Mouse (Mus musculus) testis, postnatal 10 days (tissue): Measurements from ENCODE around the gene Arhgap31.

ENCODE experiments used
- DNase-seq: peaks from one replicate; pipeline ENCODE4 v3.0.0; 2021; ENCODE audit warnings: low spot score

Gene Arhgap31

DNA sequence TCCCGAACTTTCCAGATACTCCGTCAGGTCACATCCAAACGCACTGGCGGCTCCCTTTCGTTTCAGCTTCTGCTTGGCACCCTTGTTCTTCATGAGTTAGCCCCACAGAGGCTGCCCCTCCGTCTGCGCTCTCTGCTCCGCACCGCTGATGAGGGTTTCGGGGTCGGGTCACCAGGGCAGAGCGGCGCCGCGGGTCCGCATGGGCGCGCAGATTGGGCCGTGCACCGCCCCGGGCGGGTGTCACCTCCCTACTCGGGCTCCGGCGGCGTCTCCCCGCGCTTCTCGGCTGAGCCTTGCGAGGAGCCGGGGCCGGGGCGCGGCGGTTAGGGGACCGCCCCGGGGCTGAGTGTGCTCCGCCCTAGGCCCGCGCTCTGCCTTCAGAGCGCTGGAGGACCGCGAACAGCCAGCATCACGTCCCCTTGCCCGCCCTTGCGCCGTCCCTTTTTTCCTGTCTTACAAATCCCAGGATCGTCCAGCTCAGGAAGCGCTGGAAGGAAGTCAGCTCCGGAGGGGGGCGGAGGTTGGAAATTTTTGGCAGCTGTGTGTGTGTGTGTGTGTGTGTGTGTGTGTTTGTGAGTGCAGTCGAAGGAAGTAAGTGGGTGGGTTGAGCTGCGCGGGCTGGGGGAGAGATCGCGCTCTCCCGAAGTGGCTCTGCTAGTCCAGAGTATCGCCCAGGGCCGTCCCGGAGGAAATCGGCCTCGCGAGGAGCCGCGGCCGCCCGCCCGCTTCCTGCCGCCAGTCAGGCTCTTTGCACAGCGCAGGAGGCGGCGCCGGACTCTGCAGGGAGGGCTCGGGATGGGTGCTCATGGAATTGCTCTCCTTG, at the start of gene Arhgap31:
Gene Arhgap31 (minus strand): TSS at position 694 of the 823 bp plus-strand sequence.
- peak; percentile 84 for DNase-seq

DNA sequence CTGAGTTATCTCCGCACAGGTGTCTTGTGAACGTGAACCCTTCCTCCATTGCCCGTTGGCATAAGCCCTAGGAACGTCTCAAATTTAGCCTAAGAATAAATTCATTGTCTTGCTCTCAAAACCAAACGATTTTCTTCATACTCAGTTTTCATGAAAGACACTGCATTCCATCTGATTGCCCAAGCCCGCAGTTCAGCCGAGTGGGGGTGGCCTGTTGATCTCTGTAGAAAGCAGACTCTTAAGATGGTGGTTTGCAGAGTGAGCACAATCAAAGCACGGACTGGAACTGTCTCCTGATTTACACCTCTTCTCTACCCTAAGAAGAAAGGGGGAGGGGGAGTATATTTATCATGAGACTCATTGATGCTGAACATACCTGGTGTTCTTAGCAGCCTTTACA, 49.3 kb upstream of the Arhgap31 start:
- no peak for DNase-seq

- no peak for DNase-seq
Observed at GRCm38 (mm10) chr16:38761972-38762371, 48.9 kb upstream of the Arhgap31 start.

GRCm38 (mm10) chr16:38760834-38761375, 47.8 kb upstream of the Arhgap31 start:
- DNase-seq: peak; percentile 21

DNA sequence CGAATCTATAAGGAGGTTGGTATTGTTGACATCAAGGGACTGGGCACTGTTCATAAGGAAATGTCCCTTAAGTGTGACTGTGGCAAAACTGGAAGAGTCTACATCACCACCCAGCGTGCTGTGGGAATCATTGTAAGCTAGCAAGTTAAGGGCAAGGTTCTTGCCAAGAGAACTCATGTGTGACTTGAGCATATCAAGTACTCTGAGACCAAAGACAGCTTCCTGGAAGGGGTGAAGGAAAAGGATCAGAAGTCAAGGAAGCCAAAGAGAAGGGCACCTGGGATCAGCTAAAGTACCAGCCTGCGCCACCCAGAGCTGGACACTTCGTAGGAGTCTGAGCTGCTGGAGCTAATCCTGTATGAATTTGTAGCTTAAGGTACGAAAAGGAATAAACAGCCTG, 47.2 kb upstream of the Arhgap31 start:
- peak; percentile 19 for DNase-seq

GRCm38 (mm10) chr16:38758104-38758861, 45.2 kb upstream of the Arhgap31 start:
- DNase-seq: peak; percentile 38

DNA sequence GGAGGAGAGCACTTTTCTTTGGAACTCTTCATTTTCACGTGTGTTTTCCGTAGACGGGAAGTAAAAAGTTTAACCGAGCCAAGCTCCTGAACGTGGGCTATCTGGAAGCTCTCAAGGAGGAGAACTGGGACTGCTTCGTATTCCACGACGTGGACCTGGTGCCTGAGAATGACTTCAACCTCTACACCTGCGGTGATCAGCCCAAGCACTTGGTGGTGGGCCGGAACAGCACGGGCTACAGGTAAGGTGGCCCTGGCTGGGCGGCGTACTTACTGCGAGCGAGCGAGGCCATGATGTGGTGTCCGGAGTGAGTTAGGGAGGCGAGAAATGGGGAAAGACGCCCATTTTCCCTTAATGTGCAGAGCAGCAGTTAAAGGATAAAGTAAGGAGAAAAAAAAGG, 44.6 kb upstream of the Arhgap31 start:
- peak; percentile 41 for DNase-seq

GRCm38 (mm10) chr16:38756572-38756971, 43.5 kb upstream of the Arhgap31 start:
- peak; percentile 20 for DNase-seq

DNA sequence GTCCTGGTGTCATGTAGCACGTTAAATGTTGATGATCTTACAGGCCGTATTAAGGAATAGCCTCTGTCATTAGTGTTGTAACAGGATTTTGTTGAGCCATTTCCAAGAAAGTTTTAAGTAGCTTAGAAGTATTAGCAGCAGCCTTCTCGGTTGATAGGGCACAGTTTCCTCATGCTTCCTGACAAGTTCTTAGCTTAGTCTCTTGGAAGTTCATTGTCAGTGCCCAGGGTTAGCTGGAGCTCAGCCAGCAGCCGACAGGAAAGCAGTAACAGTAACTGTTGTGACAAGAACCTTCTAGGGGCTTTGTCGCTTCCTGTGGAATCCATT, 43.1 kb upstream of the Arhgap31 start:
- no peak for DNase-seq

DNA sequence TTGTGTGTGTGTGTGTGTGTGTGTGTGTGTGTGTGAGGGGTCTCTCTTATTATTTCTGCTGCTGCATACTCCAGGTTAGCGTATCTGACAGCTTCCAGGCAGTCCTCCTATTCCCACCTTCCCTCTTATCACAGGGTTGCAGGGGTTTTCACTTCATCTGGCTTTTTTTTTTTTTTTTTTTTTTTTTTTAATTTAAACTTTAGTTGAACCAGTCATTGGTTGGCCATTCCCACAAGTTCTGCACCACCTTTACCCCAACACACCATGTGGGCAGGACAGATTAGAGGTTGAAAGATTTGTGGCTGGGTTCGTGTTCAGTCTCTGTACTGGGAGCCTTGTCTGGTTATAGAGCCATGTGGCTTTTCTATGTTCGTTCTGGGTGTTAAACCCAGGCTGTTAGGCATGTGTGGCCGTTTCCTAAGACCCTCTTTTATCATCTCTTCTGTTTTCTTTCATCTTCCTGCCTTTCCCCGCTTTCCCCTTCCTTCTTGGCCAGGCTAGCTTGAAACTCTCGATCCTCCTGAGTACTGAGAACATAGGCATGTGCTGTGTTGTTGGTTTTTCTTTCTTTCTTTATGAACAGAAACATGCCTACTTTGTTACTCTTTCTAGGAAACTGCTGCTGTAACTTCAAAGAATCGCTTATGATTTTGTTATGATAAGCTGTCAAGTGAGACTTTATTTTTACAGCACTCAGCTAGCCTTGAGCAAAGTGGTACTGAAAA, 42.5 kb upstream of the Arhgap31 start:
- peak; percentile 11 for DNase-seq

DNA sequence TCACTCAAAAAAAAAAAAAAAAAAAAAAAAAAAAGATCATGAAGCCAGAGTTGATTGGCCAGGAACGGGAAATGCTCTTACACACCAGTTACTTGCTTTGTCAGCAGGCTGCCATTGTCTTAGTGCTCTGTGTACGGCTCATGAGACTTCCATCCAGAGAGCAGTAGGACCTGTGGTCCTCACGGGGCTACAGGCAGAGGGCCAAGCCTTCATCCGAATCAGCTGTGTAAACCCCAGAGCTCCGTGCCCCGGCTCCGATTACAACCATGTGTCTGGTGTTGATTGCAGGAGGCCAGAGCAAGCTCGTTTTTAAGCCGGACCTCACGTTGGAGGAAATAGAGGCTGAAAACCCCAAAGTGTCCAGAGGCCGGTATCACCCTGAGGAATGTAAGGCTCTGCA, 40.6 kb upstream of the Arhgap31 start:
- no peak for DNase-seq

GRCm38 (mm10) chr16:38750803-38751202, 37.7 kb upstream of the Arhgap31 start:
- no peak for DNase-seq

DNA sequence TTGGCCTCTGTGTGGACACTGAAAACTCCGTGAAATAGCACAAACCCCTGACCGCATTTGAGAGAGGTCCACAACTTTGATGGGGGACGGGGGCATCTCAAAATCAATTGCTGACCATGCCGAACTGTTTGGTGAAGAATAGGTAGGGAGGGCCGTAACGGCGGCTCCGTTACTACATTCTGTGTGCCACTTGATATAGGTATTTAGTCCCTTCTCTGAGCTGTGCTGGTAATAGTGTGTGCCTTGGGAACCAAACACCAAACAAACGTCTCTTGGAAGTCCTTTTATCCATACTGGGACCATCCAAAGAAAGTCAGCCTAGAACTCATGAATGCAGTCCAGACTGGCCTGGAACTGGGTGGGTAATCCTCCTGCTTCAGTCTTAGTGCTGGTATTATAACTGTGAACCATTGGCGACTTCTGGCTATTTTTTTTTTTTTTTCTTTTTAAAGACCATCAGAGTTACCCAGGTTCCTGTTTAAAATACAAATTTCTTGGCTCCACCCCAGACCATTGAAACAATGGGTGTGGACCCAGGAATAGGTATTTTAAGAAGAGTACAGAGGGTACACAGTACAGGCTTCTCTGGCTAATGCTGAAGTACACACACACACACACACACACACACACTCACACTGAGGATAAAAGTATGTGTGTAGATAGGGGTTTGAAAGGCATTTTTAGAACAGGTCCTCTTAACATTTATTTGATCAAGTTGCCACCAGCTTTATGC, 31.0 kb upstream of the Arhgap31 start:
- no peak for DNase-seq

GRCm38 (mm10) chr16:38742659-38743131, 29.6 kb upstream of the Arhgap31 start:
- DNase-seq: no peak

DNA sequence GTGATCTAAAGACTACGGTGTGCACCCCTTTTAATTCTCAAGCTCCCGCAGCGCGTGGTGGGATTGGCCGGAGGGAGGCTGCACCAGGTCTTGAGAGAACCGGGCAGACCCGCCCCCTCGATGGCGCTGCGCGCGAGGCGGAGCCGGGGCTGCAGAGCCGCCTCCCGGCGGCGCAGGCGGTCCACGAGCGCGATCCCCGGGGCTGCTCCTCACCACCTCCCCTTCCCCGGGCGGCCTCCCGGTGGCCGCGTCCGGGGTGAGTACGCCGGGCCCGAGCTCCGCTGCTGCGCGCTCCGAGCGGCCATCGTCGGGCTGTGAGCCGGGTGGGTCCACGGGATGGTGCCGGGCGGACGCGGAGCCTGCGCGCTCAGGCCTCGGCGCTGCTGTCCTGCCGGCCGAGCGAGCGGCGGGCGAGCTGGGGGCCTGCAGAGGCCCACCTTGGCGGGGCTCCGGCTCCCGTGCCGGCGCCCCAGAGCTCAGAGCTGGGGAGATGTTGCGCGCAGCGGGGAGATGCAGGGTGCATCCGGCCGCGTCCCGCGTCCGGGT, 29.1 kb upstream of the Arhgap31 start, which contains the start of gene B4galt4:
Gene B4galt4 (plus strand): TSS at position 152 of the 546 bp plus-strand sequence.
- DNase-seq: peak; percentile 82

- DNase-seq: no peak
Observed at GRCm38 (mm10) chr16:38741204-38741903, 28.3 kb upstream of the Arhgap31 start.

- no peak for DNase-seq
Observed at GRCm38 (mm10) chr16:38730921-38731320, 17.8 kb upstream of the Arhgap31 start.

GRCm38 (mm10) chr16:38729610-38730288, 16.7 kb upstream of the Arhgap31 start:
- no peak for DNase-seq

DNA sequence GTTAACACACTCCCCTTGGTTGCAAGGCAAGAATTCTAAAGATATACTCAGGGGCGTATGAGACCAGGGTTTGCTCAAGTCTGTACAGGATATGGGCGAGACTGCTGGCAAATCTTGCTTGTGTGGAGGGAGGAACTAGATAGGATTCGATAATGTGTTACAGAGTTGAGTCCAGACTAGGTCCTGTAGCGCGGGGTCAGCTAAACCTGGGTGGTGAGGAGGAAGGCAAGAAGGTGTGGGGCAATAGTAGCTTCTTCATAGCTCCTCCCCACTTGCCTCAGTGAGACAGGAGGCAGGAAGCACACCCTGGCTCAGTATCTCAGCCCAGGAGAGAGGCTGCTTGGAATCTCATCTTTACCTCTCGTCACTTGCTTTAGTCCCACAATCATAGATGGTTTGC, 16.1 kb upstream of the Arhgap31 start:
- no peak for DNase-seq

GRCm38 (mm10) chr16:38728576-38729132, 15.6 kb upstream of the Arhgap31 start:
- no peak for DNase-seq
